Mouse (Mus musculus): ENCODE measurements around the gene Scarf2.

- TF ChIP-seq KAT2A (conservative IDR thresholded peaks at IDR 0.05; ENCODE audit: low read depth, low read length) = no peak
- no peak for TF ChIP-seq JUND (IDR thresholded peaks at IDR 0.05; ENCODE audit: low read depth, low read length)
- no peak for TF ChIP-seq GABPA (IDR thresholded peaks at IDR 0.05; ENCODE audit: low read depth, low read length)
- no peak for TF ChIP-seq EP300 (IDR thresholded peaks at IDR 0.05; ENCODE audit: low read depth in 1 of 2, low read length in 2 of 2)
- TF ChIP-seq POLR2AphosphoS2 (IDR thresholded peaks at IDR 0.05; ENCODE audit: low read length) = no peak
- TF ChIP-seq NELFE (IDR thresholded peaks at IDR 0.05; ENCODE audit: low read depth, low read length) = no peak
- TF ChIP-seq POLR2A (IDR thresholded peaks at IDR 0.05; ENCODE audit: control insufficient read depth in 1 of 2, insufficient read depth in 1 of 2, low read depth in 1 of 2, low read length in 2 of 2, poor library complexity in 1 of 2) = no peak
- TF ChIP-seq MAX (IDR thresholded peaks at IDR 0.05; ENCODE audit: low read length) = no peak
Observed at GRCm38 (mm10) chr16:17797812-17798311, 780 bp downstream of the Scarf2 start.
